Mouse (Mus musculus) frontal cortex, postnatal 10 days (tissue): ENCODE measurements around the gene Zc3h7b.
A peak's percentile ranks its signal among the peaks of the same experiment; 100 is the strongest.
"Not testable (repeated sequence)": the region's sequence is repeated elsewhere in the genome, so short reads cannot be mapped to it uniquely, and the experiment has no call there.

Source experiments
- DNase-seq, 2 experiments: peaks; one replicate each; pipeline ENCODE4 v3.0.0; 2022; ENCODE audit warnings: low spot score in 2 of 2, mixed read lengths in 1 of 2

Zc3h7b gene

DNA sequence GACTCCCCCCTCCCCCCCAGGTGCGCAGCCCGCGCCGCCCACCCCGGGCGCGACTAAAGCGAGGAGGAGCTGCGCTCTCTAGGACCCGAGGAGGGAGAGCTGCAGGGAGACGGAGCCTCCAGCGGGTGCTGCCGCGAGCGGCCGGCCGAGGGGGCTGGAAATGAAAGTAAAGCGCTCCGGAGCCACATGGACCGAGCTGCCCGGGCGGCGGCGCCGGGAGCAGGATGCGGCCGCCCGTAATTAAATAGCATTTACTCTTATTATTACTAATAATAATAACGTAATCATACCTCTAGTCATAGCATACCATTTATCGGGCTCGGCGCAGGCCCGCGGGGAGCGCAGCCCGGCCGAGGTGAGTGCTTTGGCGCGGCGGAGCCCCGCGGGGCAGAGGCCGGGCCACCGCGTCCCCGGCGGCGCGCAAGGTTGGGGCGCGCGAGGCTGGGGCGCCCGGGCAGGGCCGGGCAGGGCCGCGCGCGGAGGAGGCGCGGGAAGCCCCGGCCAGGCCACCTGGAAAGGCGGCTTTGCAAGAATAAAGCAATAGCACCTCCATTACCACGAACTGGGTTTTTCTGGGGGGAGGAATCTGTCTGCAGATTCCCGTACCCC lies at the start of gene Zc3h7b, which contains the start of gene Rangap1:
Gene Zc3h7b (plus strand): TSS at position 66 of the 609 bp plus-strand sequence.
Gene Rangap1 (minus strand): TSS at position 539 of the 609 bp plus-strand sequence.
- DNase-seq, result peak; percentile 54 to 65

DNA sequence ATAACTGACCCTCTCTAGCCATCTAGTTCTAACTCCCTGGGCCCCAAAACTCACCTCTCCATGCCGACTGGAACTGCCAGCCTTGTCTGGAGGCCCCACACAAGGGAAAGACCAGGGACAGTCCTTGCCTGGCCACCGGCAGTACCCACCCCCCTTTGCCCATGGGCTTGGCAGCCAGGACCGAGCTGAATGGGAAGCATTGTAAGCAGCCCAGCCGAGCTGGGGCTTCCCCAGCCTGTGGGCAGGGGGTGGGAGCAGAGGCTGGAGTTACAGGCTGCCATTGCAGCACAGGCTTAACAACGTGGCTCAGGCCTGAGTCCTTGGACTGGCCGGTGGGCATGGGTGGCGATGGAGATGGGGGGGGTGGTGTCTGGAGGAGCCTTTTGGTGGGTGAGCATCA lies 47.7 kb upstream of the Zc3h7b start, which contains the start of gene Chadl:
Gene Chadl (minus strand): TSS at position 113 of the 400 bp plus-strand sequence.
- DNase-seq, result peak; percentile 57 to 70

DNA sequence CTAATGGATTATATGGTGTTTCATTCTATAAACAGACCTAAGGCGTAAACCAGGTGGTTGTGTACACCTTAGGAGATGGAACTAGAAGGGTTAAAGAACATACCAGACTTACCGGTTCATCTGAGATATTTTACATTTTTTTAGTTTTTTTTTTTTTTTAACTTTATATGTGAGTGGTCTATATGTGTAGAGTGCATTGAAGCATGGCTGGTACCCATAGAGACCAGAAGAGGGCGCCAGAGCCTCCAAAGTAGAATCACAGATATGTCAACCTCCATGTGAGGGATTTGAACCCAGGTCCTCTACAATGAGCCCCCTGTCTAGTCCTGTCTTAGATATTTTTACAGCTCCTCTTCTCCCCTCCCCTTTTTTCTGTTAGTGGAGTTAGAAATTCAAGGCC lies 47.0 kb upstream of the Zc3h7b start:
- DNase-seq, result no peak

DNA sequence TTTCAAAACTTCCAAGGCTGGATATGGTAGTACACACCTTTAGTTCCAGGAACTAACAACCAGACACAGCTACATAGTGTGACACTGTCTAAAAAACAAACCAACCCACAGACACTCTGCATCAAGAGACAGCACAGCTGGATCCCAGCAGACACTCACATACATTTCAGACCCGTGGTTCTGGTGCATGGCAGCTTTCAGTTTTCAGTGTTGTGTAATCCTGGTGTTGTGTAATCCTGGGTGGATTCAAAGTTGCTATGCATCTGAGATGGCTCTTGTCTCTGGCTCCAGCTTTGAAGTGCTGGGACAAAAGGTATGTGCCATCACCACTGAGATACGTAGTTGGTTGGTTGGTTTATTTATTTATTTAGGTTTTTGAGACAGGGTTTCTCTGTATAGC lies 46.3 kb upstream of the Zc3h7b start:
- no peak for DNase-seq

DNA sequence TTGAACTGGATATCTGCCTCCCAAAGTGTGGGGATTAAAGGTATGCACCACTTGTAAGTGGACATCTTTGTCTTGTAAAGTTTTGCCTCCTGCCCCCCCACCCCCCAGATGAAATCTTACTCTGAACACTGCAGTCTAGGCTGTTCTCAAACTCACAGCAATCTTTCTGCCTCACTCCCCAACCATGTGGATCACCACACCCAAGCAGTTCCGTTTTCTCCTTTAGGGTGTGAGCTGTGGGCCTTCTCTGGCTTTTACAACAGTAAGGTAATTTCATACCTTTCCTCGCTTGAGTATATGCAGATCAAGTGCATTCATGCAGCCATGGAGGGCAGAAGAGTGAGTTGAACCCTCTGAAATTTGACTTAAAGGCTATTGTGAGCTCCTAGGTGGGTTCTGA lies 44.7 kb upstream of the Zc3h7b start:
- no peak for DNase-seq

DNA sequence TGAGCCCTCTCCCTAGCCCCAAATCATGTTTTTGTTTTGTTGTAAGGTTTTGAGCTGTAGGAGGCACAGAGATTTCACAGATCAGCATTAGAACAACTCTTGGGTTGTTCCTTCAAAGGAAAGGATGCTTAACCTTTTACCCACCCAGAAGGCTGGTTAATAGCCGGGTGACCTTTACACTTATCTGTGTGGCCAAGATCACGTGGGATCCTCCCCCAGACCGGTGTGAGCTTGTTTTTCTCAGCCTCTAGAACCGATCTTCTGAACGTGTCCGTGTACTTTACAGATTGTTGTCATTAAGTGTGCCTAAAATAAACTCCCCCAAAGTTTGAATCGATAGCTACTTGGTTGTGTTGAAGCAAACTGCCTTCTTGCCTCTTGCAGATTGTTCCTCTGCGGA lies 44.3 kb upstream of the Zc3h7b start:
- DNase-seq, result no peak

DNA sequence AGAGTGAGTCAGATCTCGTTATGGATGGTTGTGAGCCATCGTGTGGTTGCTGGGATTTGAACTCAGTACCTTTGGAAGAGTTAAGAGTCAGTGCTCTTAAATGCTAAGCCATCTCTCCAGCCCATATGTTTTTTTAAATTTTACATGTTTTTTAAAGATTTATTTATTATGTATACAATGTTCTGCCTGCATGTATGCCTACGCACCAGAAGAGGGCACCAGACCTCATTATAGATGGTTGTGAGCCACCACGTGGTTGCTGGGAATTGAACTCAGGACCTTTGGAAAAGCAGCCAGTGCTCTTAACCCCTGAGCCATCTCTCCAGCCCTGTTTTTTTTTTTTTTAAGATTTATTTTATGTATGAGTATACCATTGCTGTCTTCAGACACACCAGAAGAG lies 43.5 kb upstream of the Zc3h7b start:
- not testable (repeated sequence) for DNase-seq

DNA sequence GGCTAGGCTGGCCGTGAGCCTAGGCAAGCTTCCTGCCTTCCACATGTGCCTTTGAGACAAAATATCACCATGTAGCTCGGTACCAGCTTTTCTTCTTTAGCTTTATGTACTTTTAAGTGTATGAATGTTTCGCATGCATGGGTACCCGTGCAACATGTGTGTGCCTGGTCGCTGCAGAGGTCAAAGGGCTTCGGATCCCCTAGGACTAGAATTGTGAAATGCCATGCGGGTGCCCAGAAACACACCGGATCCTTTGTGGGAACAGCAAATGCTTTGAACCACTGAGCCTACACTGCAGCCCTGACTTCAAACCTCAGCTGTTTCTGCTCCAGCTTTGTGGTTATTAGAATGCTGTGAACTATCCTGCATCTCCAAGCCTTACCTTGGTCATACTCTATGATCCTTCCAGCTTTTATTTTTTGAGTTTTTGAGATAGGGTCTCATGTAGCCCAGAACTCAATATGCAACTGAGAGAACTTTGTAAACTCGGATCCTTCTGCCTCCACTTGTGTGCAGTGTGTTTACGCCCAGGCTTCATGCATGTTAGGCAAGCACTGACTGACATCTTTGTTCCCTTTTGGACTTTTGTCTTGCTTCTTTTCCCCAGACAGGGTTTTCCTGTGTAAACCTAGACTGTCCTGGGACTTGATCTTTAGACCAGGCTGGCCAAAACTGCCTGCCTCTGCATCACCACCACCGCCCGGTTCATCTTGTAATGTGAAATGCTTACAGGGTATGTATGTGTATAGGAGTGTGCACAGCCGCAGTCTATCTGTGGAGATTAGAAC lies 42.4 kb upstream of the Zc3h7b start:
- no peak for DNase-seq

DNA sequence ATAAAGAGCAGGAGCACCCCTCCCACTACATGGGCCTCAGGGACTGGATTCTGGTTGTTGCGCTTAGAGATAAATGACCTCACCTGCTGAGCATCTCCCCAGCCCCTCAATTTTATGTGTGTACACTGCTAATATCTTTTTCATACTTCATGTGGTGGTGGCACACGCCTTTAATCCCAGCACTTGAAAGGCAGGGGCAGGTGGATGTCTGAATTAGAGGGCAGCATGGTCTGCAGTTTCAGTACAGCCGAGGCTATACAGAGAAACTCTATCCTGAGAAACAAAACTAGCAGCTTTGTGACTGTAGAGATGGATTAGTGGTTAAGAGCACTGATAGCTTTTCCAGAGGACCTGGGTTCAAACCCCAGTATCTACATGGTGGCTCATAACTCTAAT lies 41.8 kb upstream of the Zc3h7b start:
- no peak for DNase-seq

DNA sequence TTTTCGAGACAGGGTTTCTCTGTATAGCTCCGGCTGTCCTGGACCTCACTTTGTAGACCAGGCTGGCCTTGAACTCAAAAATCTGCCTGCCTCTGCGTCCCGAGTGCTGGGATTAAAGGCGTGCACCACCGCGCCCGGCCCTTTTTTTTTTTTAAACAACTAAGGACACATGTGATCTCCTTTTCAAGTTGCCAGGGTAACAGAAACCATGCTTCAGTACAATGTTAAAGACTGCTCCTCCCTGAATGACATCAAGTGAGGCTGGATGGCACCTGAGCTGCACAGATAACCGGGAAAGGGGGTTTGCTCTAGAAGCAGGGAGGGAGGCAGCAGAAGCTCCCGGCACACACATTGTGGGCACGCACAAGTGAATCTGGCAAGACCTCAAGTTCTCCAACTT lies 35.9 kb upstream of the Zc3h7b start:
- DNase-seq, result no peak

DNA sequence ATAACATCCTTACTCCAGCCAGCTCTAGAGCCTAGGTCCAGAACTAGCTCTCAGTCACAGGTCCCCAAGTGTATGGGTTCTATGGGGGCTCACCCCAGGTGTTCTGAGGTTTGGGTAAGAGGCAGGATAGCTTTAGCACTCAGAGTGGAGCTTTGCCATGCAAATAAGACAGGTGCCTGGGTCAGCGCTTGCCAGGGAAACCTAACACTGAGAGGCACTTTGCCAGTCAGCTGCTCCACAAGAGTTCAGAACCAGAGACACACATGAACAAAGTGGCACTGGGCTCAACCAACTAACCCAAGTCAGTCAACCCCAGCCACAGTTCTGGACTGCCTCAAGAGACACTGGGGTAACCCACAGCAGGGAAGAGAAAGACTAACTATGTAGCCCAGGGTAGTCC lies 35.2 kb upstream of the Zc3h7b start:
- no peak for DNase-seq

DNA sequence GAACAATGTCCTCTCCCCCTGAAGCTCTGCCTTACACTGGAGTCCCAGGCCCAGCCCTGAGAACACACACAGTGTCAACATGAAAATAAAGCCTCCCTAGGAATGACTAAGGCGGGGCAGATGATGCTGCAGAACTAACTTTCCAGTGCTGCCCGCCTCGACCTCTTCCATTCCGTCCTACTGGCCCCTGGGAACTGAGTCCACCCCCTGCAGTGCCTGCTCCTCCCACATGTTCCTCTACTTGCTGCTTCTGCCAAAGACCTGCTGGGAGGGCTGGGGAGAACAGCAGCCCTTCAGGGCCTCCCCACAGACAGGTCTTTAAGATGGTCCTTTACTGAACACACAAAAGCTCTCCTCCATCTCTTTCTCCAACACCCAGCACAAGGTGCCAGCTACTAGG lies 34.1 kb upstream of the Zc3h7b start:
- no peak for DNase-seq

DNA sequence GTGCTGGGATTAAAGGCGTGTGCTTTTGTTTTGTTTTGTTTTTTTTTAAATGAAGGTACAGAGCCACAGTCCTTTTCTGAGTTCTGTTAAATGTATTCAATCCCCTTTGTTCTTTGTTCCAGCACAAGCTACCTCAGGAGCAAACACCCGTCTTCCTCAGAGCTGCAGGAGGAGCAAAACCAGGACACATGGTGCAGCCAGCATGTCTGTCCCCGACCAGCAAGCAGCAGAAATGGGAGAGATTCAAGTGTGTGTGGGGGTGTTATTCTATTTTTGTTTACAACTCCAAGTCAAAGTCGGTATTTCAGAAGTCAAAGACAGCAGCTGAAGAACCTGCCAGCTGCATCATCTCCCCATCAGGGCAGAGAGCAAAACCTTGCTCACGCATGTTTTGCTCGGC lies 31.1 kb upstream of the Zc3h7b start:
- no peak for DNase-seq

DNA sequence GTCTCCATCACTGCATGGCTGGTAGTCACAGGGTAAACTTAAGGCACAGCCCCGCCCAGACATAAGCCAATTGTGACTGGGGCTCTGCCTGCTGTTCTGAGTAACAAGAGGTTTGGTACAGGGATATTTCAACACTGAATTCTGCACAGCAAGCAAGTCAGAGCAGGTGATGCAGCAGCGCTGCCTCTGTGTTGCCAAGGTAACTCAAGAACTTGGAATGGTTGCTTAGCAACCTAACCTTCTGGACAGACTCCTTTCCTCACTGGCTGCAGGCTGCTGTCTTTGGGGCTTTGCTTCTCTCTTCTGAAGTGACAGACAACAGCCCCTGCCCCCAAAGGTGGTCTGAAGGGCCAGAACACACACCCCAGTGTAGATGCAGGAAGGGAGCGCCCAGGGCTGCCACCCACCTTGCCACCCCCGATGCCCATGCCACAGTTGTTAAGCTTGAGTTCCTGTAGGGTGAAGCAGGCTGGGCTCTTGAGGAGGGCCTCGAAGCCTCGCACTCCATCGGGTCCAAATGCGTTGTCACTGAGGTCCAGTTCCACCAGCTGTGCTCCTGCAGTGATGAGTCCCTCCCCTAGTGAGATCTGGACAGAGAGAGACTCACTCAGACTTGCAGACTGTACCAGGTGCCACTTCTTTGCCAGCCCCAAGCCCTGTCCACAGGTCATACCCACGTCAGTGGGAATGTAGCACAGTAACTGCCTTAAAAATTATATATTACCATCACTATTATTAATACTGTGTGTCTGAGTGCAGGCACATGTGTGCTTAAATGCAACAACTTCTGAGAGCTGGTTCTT lies 26.3 kb upstream of the Zc3h7b start:
- peak; percentile 35 to 45 for DNase-seq

DNA sequence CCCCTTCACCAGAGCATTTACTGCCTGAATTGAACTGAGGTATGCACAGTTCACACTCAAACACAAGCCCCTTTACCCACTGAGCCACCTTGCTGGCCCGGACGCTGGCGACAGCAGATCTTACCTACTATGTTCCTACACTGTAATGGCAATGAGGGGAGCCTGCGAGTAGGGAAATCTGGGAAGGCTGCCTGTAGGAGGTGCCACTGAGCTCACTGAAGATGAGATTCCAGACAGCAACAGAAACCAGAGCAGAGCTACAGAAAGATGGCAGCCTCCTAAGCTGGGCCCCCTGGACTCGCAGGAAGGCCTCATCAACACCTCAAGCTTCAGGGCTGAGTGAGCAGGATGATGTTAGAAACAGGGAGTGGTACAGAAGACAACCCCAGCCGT lies 25.7 kb upstream of the Zc3h7b start:
- DNase-seq, result no peak

DNA sequence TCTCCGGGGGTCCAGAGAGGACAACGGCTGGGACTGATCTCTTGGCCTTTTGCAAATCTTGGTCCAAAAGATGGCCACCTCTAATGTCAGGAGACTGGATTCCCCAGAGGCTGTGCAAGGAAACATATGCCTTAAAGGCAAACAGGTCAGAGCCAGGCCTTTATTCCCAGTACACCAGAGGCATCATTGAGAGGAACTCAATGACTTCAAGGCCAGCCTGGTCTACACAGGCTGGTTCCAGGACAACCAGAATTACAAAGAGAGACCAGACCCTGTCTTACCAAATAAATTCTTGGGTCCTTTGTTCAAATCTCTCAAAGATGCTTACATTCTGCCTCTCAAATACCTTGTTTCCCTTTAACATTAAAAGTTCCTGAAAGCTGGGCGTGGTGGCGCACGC lies 22.5 kb upstream of the Zc3h7b start:
- no peak for DNase-seq

DNA sequence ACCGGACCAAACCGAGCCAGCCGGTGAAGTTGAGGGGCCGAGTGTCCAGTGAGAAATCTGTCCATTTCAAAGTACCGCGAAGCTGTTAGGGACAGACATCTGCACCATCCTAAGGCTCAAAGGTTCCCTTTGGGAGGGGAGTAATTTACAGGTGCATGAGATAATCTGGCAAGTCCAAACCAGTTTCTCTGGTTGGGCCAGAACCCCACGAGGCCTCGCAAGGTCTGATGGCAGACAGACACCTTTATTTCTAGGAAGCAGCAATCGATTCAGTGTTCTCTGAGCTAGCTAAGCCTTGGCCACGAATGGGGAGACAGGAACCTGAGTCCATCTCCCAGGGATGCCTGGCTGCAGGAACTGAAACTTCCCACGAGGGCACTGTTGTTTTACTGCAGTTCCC lies 21.2 kb upstream of the Zc3h7b start:
- DNase-seq, result no peak

DNA sequence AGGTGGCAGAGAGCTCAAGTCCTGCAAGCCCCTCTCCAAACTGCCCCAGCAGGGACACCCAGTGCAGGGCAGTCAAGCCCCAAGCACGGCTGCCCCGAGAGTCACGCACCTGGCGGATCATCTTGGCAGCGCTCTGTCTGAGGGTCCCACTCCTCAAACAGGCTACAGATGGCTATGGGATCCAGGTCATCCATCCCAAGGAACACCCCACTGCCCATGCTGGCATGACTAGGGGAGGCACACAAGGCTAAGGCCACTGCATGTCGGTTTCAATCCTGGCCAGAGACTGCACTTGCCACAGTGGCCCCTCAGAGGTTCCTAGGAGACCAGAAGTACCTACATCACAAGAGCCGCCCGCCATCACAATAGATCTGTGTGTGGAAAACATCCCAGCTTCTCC lies 18.9 kb upstream of the Zc3h7b start:
- DNase-seq, result no peak

DNA sequence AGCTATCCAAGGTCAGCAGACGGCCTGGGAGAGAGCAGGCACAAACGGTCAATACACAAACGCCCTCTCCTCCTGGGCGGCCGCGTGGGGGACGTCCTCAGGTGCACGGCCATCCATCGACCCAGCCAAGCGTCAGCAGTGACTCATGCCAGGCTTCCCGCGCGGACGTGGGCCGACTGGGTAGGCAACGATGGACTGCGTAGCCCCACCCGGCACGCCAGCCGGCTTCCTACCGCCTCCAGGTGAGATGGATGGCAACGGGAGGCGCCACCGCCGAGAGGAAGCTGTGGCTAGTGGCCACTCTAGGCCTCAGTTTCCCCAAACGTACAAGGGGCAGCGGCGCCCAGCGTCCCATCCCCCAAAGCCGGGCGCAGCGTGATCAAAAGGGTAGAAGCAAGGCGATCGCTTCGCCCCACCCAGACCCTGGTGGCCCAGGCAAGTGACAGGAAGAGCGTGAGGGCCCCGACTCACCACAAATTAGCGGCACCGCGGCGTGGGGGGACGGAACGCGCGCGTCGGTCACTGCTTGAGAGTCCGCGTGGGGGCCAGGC lies 15.5 kb upstream of the Zc3h7b start:
- DNase-seq, result peak in 1 of 2 experiments; percentile 54

DNA sequence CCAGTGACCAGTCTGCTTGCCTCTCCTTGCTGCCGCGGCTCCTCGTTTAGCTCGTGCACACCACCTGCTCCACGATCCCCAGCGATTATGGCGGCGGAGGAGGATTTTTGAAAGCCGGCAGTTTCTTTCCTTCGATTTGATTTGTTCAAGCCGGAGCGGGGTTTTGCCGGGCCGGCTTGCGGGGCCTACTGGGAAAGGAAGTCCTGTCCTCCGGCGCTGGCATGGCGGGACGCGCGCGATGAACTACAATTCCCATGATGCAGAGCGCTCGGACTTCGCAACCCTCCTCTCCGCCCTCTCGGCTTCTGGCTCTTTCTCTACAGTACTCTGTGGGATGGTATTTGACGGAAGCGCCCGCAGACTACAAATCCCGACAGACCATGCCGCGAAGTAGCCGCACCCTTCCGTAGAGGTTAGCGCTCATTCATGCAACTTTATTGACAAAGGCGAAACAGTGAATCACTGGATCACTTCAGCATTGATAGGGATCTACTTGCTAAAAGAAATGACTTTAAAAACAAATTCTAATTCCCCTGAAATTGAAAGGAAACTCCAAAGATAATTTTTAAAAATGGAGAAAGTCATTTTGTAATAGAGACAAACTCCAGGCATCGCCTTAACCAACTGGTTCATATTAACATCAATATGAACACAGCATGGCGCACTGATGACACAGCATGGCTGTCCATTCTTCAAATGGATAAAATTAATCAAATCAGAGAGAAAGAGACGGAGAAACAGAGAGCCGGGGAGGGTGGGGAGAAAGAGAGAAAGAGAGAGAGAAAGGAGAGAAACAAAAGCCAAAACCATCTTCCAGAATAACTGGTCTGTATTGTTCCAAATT lies 14.8 kb upstream of the Zc3h7b start:
- DNase-seq, result peak; percentile 98

DNA sequence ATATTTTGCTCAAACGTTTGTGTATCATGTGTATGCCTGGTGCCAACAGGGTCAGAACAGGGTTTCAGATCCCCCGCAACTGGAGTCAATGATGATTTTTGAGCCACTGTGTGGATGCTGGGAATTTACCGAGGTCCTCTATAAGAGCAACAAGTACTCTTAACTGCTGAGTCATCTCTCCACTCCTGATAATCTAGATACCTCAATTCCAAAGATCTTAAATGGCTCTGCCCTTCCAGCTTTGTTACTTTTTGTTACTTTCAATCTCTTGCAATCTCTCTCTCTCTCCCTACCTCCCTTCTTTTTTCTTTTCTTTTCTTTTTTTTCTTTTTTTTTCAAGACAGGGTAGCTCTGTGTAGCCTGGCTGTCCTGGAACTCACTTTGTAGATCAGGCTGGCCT lies 9.8 kb upstream of the Zc3h7b start:
- no peak for DNase-seq
